Comparison of ENCODE assay signal across 12 mouse cellular contexts in genomic region chr12:102653003-102653402, GRCm38 (mm10). TPM values are rescaled to one million over a fixed set of nuclear protein-coding genes. Genes with fewer than 3 reads are reported as not detected.
DNase-seq lines count a peak whose midpoint lies in the region; ATAC-seq and TF ChIP-seq lines count a peak whose summit lies in the region.
"Had no signal": no experiment of that assay in that cellular context is flagged by ENCODE, and none has a peak within 500 bp of the region (broad histone marks: within the 10 kb centered on the region; RNA-seq: fewer than 3 reads in every experiment).

No protein-coding gene starts in this region.

- WGBS in kidney, embryonic 14.5 days: 59% methylated on average over 6 of the region's 6 CpGs

- no peak for TF ChIP-seq CTCF in MEL (IDR thresholded peaks at IDR 0.05 in 2 of 3, conservative IDR thresholded peaks at IDR 0.05 in 1 of 3; ENCODE audit: control insufficient read depth in 1 of 3, insufficient read depth in 1 of 3, low read depth in 2 of 3, low read length in 3 of 3, poor library complexity in 1 of 3, severe bottlenecking in 1 of 3)

- TF ChIP-seq EP300 in MEL (IDR thresholded peaks at IDR 0.05; ENCODE audit: low read depth in 1 of 2, low read length in 2 of 2): no peak

- no peaks in the 10 kb centered on the region for H3K27me3 ChIP-seq in MEL (ENCODE audit: control insufficient read depth in 1 of 2, insufficient read depth in 2 of 2, low read length in 2 of 2)
- no peaks in the 10 kb centered on the region for H3K27me3 ChIP-seq in kidney, embryonic 14.5 days (ENCODE audit: control insufficient read depth, insufficient read depth, low read length)
- H3K27me3 ChIP-seq: liver, embryonic 15.5 days had no signal

- TF ChIP-seq POLR2A in MEL (IDR thresholded peaks at IDR 0.05; ENCODE audit: control insufficient read depth in 1 of 2, insufficient read depth in 1 of 2, low read depth in 1 of 2, low read length in 2 of 2, poor library complexity in 1 of 2): no peak

- ATAC-seq in kidney, embryonic 14.5 days (ENCODE audit: low FRiP score, low TSS enrichment): no peak
- ATAC-seq in erythroblast, adult 5-6 weeks (replicated peaks; ENCODE audit: low FRiP score, poor library complexity, severe bottlenecking): no peak

- no peak overlapping the region for H3K4me3 ChIP-seq in MEL (ENCODE audit: control insufficient read depth in 1 of 2, insufficient read depth in 1 of 2, low read depth in 2 of 2, low read length in 2 of 2)
- H3K4me3 ChIP-seq in kidney, embryonic 14.5 days (ENCODE audit: low read length): no peak overlapping the region
- H3K4me3 ChIP-seq: liver, embryonic 15.5 days had no signal

- no peak overlapping the region for H3K4me2 ChIP-seq in kidney, embryonic 14.5 days (replicated peaks; ENCODE audit: low read depth, low read length)
- H3K4me2 ChIP-seq: liver, embryonic 15.5 days had no signal

- DNase-seq in left cerebral cortex, adult 18-20 months (ENCODE audit: low spot score in 2 of 2): peak; percentile 64 to 79
- no peak for DNase-seq in left cerebral cortex, adult 11 months (ENCODE audit: low spot score)
- DNase-seq in CD4-positive, CD25-positive, alpha-beta regulatory T cell, adult 2 months (ENCODE audit: low read depth, low spot score): peak; percentile 28
- no peak for DNase-seq in MEL (ENCODE audit: low read depth, low spot score)
- DNase-seq in layer of hippocampus, postnatal 36 days: peak; percentile 66
- DNase-seq: cerebellum, adult 9-11 months; heart, postnatal 14 days; kidney, postnatal 14 days; spleen, adult 18-20 months had no signal

- no peak overlapping the region for H3K9ac ChIP-seq in MEL (ENCODE audit: control insufficient read depth, low read depth, low read length, poor library complexity, severe bottlenecking)
- H3K9ac ChIP-seq in kidney, embryonic 14.5 days (ENCODE audit: low read depth, low read length): no peak overlapping the region
- H3K9ac ChIP-seq: liver, embryonic 15.5 days had no signal

- peaks cover 2 to 20% of the 10 kb centered on the region in 2 experiments for H3K4me1 ChIP-seq in MEL (ENCODE audit: control insufficient read depth in 1 of 2, insufficient read depth in 2 of 2, low read length in 2 of 2)
- peaks cover 18% of the 10 kb centered on the region; the same call in 1 of the 2 replicates for H3K4me1 ChIP-seq in kidney, embryonic 14.5 days (ENCODE audit: control insufficient read depth, insufficient read depth, low read length)

- H3K36me3 ChIP-seq in MEL (ENCODE audit: control insufficient read depth in 1 of 2, insufficient read depth in 2 of 2, low read length in 2 of 2): peaks cover 0 to 9% of the 10 kb centered on the region in 2 experiments; a peak in 2 of 4 replicates
- no peaks in the 10 kb centered on the region for H3K36me3 ChIP-seq in kidney, embryonic 14.5 days (ENCODE audit: control insufficient read depth, insufficient read depth, low read length)
- H3K36me3 ChIP-seq: liver, embryonic 15.5 days had no signal

- H3K9me3 ChIP-seq in MEL (replicated peaks; ENCODE audit: insufficient read depth, low read length): no peaks in the 10 kb centered on the region
- H3K9me3 ChIP-seq in kidney, embryonic 14.5 days (ENCODE audit: control insufficient read depth, low read length): no peaks in the 10 kb centered on the region
- H3K9me3 ChIP-seq: liver, embryonic 15.5 days had no signal

- TF ChIP-seq RAD21 in MEL (IDR thresholded peaks at IDR 0.05; ENCODE audit: low read depth, low read length): no peak

- H3K27ac ChIP-seq in MEL (ENCODE audit: control insufficient read depth, low read depth, low read length): 0 out of 2 replicates have a peak overlapping the region, but pooled peaks have one; percentile 9
- no peak overlapping the region for H3K27ac ChIP-seq in kidney, embryonic 14.5 days (ENCODE audit: low read depth, low read length)
- H3K27ac ChIP-seq: liver, embryonic 15.5 days had no signal

- H3K79me2 ChIP-seq in MEL (ENCODE audit: control insufficient read depth, insufficient read depth, low read length, poor library complexity): no peaks in the 10 kb centered on the region

TF ChIP-seq in MEL, 35 proteins besides CTCF, POLR2A, EP300 and RAD21:
- TF ChIP-seq ZKSCAN1 (IDR thresholded peaks at IDR 0.05; ENCODE audit: low read depth, low read length) (no peak), MYC (IDR thresholded peaks at IDR 0.05; ENCODE audit: low read depth, low read length) (no peak), E2F4 (IDR thresholded peaks at IDR 0.05; ENCODE audit: borderline replicate concordance, low read depth, low read length) (no peak), CHD2 (IDR thresholded peaks at IDR 0.05; ENCODE audit: low read length) (no peak), ELF1 (IDR thresholded peaks at IDR 0.05; ENCODE audit: low read depth, low read length) (no peak), MAFK (IDR thresholded peaks at IDR 0.05; ENCODE audit: borderline replicate concordance, low read depth, low read length) (no peak), NELFE (IDR thresholded peaks at IDR 0.05; ENCODE audit: low read depth, low read length) (no peak), NRF1 (IDR thresholded peaks at IDR 0.05; ENCODE audit: insufficient read depth, low read depth, low read length, poor library complexity, severe bottlenecking) (no peak), HCFC1 (IDR thresholded peaks at IDR 0.05; ENCODE audit: low read depth, low read length) (no peak), CHD1 (IDR thresholded peaks at IDR 0.05; ENCODE audit: low read depth, low read length) (no peak), GABPA (IDR thresholded peaks at IDR 0.05; ENCODE audit: low read depth, low read length) (no peak)

RNA-seq across cellular contexts. Expression of gene Itpk1, which starts 51.7 kb away (rescaled TPM):
- total RNA-seq in left cerebral cortex, adult 18-20 months (2021): 10 to 100 TPM; 56.0 to 63.6 TPM
- total RNA-seq in MEL (2012; rRNA removed): 10.5 and 12.0 TPM in 2 replicates
- polyA plus RNA-seq in MEL (2012; ENCODE audit: insufficient read depth in 1 of 2, insufficient read length in 2 of 2, low read depth in 1 of 2, low replicate concordance in 2 of 2, missing spikeins in 1 of 2): 10 to 100 TPM in 1 of 2 experiments, not detected in 1; 25.7 TPM
- total RNA-seq in layer of hippocampus, postnatal 36 days (2021): 10 to 100 TPM; 64.3 to 64.8 TPM
- polyA plus RNA-seq in kidney, embryonic 14.5 days (2014; fragmentation: Nextera tagmentation; extraction: Ambion mirVana): 10.2 and 18.4 TPM in 2 replicates
- 1.2 and 3.3 TPM in 2 replicates for total RNA-seq in erythroblast, adult 5-6 weeks (2015; ENCODE audit: low replicate concordance)
- 5.3 TPM in 2 replicates for total RNA-seq in erythroblast, adult 5-6 weeks (2017; ENCODE audit: low replicate concordance)

Comparison
In these comparisons a context has a peak if more than half of its experiments do, and no peak if none do; other contexts are left out.
1. DNase-seq: peak in left cerebral cortex, adult 18-20 months (2 of 2), CD4-positive, CD25-positive, alpha-beta regulatory T cell, adult 2 months (single experiment) and layer of hippocampus, postnatal 36 days (2 of 2); none in left cerebral cortex, adult 11 months (single experiment) and MEL (single experiment).